Mouse (Mus musculus): ENCODE results near the gene Grik4. TPM values are rescaled to one million over a fixed set of nuclear protein-coding genes. Genes with fewer than 3 reads are reported as not detected.

Gene Grik4
- polyA plus RNA-seq, 1 experiment from 2014 or later, result 1.1 TPM

DNA sequence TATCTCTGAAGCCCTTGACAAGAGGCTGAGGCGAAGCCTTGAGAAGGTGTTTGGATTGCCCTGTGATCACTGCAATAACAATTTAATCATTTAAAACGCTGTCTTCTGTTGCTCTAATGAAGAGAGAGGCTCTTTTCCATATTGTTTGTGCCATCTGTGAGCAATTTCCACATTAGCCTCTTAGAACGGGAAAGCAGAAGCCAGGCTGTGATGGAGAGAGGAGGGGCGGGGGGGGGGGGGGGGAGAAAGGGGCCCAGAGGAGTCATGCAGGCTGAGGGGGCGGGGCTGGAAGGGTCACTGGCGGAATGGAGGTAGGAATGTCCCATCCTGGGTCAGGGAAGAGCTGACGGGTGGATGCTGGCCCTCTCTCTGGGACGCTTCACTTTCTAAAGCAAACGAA, 96.2 kb downstream of the Grik4 start:
- no peak for DNase-seq (ENCODE audit: low spot score)
- Histone ChIP-seq H3K9ac (ENCODE audit: low read length) (no peak overlapping the region), H3K4me3 (ENCODE audit: low read depth, low read length) (no peak overlapping the region), H3K27me3 (ENCODE audit: control insufficient read depth, insufficient read depth, low read length) (no peaks in the 10 kb centered on the region), H3K9me3 (ENCODE audit: control insufficient read depth, low read length) (no peaks in the 10 kb centered on the region), H3K27ac (ENCODE audit: low read depth, low read length) (no peak overlapping the region), H3K4me2 (ENCODE audit: low read depth, low read length, severe bottlenecking) (no peak overlapping the region), H3K4me1 (replicated peaks; ENCODE audit: control insufficient read depth, insufficient read depth, low read length) (no peaks in the 10 kb centered on the region), H3K36me3 (ENCODE audit: control insufficient read depth, insufficient read depth, low read length) (no peaks in the 10 kb centered on the region)
- WGBS, result 28% methylated on average over 8 of the region's 9 CpGs
- ATAC-seq (replicated peaks; ENCODE audit: low FRiP score), result no peak

DNA sequence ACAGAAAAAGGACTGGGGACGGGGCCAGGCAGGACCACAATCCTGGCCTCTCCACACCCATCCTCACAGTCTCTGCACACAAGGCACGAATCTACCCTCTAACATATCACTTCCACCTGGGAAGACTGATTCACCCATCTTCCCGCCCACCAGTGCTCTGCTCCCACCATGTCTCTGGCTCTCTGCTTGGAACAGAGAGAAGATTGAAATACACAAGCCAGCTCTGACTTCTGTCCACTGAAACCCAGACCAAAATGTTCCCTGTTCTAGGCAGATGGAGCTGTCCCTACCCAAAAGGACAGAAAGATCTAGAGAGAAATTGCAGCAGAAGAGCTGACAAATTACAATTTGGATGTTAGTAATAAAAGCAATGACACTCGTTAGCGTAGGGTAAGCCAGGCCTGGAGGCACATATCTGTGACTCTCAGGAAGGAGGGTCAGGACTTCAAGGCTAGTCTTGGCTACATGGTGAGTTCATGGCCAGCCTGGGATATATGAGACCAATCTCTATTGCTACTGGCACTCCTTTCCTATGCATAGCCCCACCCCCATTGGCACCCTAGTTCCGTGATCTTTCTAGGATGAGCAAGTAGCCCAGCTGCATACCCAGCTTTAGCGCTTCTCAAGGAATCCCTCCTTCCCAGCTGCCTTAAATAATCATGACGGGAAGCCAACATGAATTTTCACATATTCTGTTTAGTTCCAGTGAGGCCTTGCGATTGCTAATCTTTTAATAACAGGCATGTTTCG, 97.4 kb downstream of the Grik4 start:
- Histone ChIP-seq H3K4me1 (replicated peaks; ENCODE audit: control insufficient read depth, insufficient read depth, low read length) (no peaks in the 10 kb centered on the region), H3K36me3 (ENCODE audit: control insufficient read depth, insufficient read depth, low read length) (no peaks in the 10 kb centered on the region), H3K4me3 (ENCODE audit: low read depth, low read length) (no peak overlapping the region), H3K4me2 (ENCODE audit: low read depth, low read length, severe bottlenecking) (no peak overlapping the region), H3K9ac (ENCODE audit: low read length) (no peak overlapping the region), H3K9me3 (ENCODE audit: control insufficient read depth, low read length) (no peaks in the 10 kb centered on the region), H3K27ac (ENCODE audit: low read depth, low read length) (no peak overlapping the region), H3K27me3 (ENCODE audit: control insufficient read depth, insufficient read depth, low read length) (no peaks in the 10 kb centered on the region)
- DNase-seq (ENCODE audit: low spot score) (no peak), ATAC-seq (replicated peaks; ENCODE audit: low FRiP score) (no peak)
- 84% methylated on average over 10 of the region's 10 CpGs for WGBS

DNA sequence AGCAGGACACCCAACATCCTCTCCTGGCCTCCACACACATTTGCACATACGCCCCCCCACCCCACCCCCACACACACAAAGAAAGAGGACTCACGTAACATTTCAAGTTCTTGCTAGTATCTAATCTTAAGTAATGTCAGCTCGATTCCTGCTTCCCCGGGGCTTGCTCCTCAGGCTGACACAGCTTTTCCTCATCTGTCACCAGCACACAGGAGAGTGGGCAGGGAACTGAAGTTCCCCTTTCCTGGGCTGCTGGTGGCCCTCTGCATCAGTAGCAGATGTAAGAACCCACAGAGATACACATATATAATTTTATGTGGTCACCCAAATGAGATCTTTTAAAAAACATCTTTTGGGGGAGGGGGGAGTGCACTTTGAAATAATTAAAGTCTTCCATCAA, 98.2 kb downstream of the Grik4 start:
- no peaks in the 10 kb centered on the region for H3K4me1 ChIP-seq (replicated peaks; ENCODE audit: control insufficient read depth, insufficient read depth, low read length)
- H3K27ac ChIP-seq (ENCODE audit: low read depth, low read length), result no peak overlapping the region
- H3K9ac ChIP-seq (ENCODE audit: low read length), result no peak overlapping the region
- no peak for DNase-seq (ENCODE audit: low spot score)
- ATAC-seq (replicated peaks; ENCODE audit: low FRiP score), result no peak
- H3K4me3 ChIP-seq (ENCODE audit: low read depth, low read length), result no peak overlapping the region
- 85% methylated on average over 4 of the region's 4 CpGs for WGBS
- H3K27me3 ChIP-seq (ENCODE audit: control insufficient read depth, insufficient read depth, low read length), result no peaks in the 10 kb centered on the region
- H3K4me2 ChIP-seq (ENCODE audit: low read depth, low read length, severe bottlenecking), result no peak overlapping the region
- H3K9me3 ChIP-seq (ENCODE audit: control insufficient read depth, low read length), result no peaks in the 10 kb centered on the region
- no peaks in the 10 kb centered on the region for H3K36me3 ChIP-seq (ENCODE audit: control insufficient read depth, insufficient read depth, low read length)

DNA sequence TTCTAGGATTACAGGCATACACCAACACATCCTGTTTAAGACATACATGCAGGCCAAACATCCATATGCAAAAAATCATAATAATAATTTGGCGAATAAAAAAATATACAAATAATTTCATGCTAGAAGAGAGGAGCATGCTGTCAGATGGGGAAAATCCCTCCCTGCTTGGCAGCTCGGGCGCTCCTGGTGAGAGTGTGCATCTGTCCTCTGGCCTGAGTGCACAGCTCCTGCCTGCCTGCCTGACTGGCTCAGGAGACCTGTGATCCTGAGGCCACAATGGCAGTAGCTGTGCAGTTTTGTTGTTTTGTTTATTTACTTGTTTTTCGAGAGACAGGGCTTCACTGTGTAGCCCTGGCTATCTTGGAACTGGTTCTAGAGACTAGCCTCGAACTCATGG, 100.0 kb downstream of the Grik4 start:
- no peak for ATAC-seq (replicated peaks; ENCODE audit: low FRiP score)
- WGBS, result 89% methylated on average over 5 of the region's 5 CpGs
- no peaks in the 10 kb centered on the region for H3K36me3 ChIP-seq (ENCODE audit: control insufficient read depth, insufficient read depth, low read length)

DNA sequence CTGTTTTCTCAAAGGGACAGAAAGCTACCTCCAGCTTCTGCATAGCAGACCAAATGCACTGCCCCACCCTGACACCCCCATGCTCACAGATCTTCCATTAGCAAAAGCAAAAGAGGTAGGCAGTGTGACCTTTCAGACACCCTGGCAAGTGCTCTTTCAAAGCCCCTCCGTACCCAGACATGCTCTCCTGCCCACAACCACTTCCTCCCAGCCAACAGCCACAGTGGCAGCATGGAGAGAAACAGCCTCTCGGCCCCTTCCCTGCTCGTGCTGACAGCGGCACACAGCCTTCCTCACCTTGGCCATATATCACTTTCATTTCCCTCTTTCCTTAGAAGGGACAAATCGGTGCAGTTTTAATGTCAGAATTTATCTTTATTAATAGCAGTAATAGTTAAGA, 106.0 kb downstream of the Grik4 start:
- Histone ChIP-seq H3K4me1 (replicated peaks; ENCODE audit: control insufficient read depth, insufficient read depth, low read length) (no peaks in the 10 kb centered on the region), H3K27ac (ENCODE audit: low read depth, low read length) (no peak overlapping the region), H3K4me3 (ENCODE audit: low read depth, low read length) (no peak overlapping the region), H3K4me2 (ENCODE audit: low read depth, low read length, severe bottlenecking) (no peak overlapping the region), H3K9ac (ENCODE audit: low read length) (no peak overlapping the region), H3K36me3 (ENCODE audit: control insufficient read depth, insufficient read depth, low read length) (no peaks in the 10 kb centered on the region), H3K9me3 (ENCODE audit: control insufficient read depth, low read length) (no peaks in the 10 kb centered on the region), H3K27me3 (ENCODE audit: control insufficient read depth, insufficient read depth, low read length) (no peaks in the 10 kb centered on the region)
- ATAC-seq (replicated peaks; ENCODE audit: low FRiP score) (no peak), DNase-seq (ENCODE audit: low spot score) (no peak)
- WGBS, result 89% methylated on average over 5 of the region's 5 CpGs

More for the DNA sequence above, 100.0 kb downstream of the Grik4 start:
- H3K27ac ChIP-seq (ENCODE audit: low read depth, low read length), result no peak overlapping the region
- H3K4me1 ChIP-seq (replicated peaks; ENCODE audit: control insufficient read depth, insufficient read depth, low read length), result no peaks in the 10 kb centered on the region
- H3K4me2 ChIP-seq (ENCODE audit: low read depth, low read length, severe bottlenecking), result no peak overlapping the region
- no peak overlapping the region for H3K9ac ChIP-seq (ENCODE audit: low read length)
- no peak for DNase-seq (ENCODE audit: low spot score)
- H3K9me3 ChIP-seq (ENCODE audit: control insufficient read depth, low read length), result no peaks in the 10 kb centered on the region
- H3K27me3 ChIP-seq (ENCODE audit: control insufficient read depth, insufficient read depth, low read length), result no peaks in the 10 kb centered on the region
- no peak overlapping the region for H3K4me3 ChIP-seq (ENCODE audit: low read depth, low read length)

DNA sequence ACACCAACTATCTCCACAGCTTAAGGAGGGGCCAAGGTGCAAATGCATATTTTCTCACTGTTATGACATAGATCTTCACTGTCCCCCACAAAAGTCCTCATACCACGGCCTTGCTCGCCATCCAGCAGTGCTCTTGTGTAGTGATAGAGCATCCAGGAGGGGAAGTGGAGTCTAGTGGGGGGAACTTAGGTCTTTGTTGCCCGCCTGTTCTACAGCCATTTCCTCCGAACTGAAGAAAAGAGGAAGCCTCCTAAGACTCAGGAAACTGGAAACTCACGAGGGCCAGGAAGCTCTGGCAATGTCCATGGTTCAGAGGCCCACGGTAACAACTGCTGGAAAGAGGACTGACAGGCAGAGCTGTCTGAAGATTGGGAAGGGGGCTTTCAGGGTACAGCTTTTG, 106.8 kb downstream of the Grik4 start:
- DNase-seq (ENCODE audit: low spot score) (no peak), ATAC-seq (replicated peaks; ENCODE audit: low FRiP score) (no peak)
- H3K27me3 ChIP-seq (ENCODE audit: control insufficient read depth, insufficient read depth, low read length), result no peaks in the 10 kb centered on the region
- H3K9me3 ChIP-seq (ENCODE audit: control insufficient read depth, low read length), result no peaks in the 10 kb centered on the region
- no peak overlapping the region for H3K4me3 ChIP-seq (ENCODE audit: low read depth, low read length)
- WGBS, result 81% methylated on average over 6 of the region's 6 CpGs
- no peaks in the 10 kb centered on the region for H3K36me3 ChIP-seq (ENCODE audit: control insufficient read depth, insufficient read depth, low read length)
- no peak overlapping the region for H3K9ac ChIP-seq (ENCODE audit: low read length)
- H3K4me2 ChIP-seq (ENCODE audit: low read depth, low read length, severe bottlenecking), result no peak overlapping the region
- no peaks in the 10 kb centered on the region for H3K4me1 ChIP-seq (replicated peaks; ENCODE audit: control insufficient read depth, insufficient read depth, low read length)
- H3K27ac ChIP-seq (ENCODE audit: low read depth, low read length), result no peak overlapping the region

DNA sequence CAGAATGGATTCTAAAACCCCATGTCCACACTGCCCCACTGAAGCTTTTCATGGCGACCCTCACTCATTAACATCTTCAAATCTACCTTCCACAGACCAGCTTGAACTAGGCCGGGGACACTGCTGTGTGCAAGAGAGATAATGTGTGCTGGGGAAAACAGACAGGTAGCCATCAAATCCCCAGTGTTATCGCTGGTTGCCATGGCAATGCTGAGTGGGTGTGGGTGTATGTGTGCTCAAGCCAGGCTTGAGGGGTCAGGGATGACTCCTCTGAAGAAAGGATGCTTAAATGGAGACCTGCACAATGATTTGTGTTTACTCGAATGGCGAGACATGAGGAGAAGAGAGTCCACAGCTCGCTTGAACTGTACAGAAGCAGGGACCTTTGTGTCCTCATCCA, 112.7 kb downstream of the Grik4 start:
- no peaks in the 10 kb centered on the region for H3K36me3 ChIP-seq (ENCODE audit: control insufficient read depth, insufficient read depth, low read length)
- no peak overlapping the region for H3K4me2 ChIP-seq (ENCODE audit: low read depth, low read length, severe bottlenecking)
- DNase-seq (ENCODE audit: low spot score) (no peak), ATAC-seq (replicated peaks; ENCODE audit: low FRiP score) (no peak)
- no peaks in the 10 kb centered on the region for H3K27me3 ChIP-seq (ENCODE audit: control insufficient read depth, insufficient read depth, low read length)
- H3K9ac ChIP-seq (ENCODE audit: low read length), result no peak overlapping the region
- WGBS, result 81% methylated on average over 6 of the region's 6 CpGs
- H3K27ac ChIP-seq (ENCODE audit: low read depth, low read length), result no peak overlapping the region
- H3K9me3 ChIP-seq (ENCODE audit: control insufficient read depth, low read length), result no peaks in the 10 kb centered on the region
- no peaks in the 10 kb centered on the region for H3K4me1 ChIP-seq (replicated peaks; ENCODE audit: control insufficient read depth, insufficient read depth, low read length)
- H3K4me3 ChIP-seq (ENCODE audit: low read depth, low read length), result no peak overlapping the region

DNA sequence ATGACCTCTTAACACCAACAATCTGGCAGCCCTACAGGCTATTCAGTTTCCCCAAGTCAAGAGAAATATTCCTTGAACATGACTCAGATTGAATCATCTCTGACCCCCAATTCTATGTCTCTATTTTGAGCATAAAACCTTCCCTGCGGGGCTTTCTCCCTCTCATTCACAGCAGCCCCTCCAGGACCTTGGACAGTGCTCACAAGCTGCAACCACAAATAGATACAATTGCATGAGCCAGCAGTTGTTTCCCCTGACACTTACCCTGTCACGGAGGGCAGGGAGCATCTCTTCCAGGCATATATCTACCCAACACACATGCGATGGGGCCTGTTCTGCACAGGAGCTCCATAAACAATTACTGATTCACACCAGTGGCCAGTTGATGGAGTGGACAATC, 125.0 kb downstream of the Grik4 start:
- Histone ChIP-seq H3K4me1 (replicated peaks; ENCODE audit: control insufficient read depth, insufficient read depth, low read length) (no peaks in the 10 kb centered on the region), H3K36me3 (ENCODE audit: control insufficient read depth, insufficient read depth, low read length) (no peaks in the 10 kb centered on the region), H3K27ac (ENCODE audit: low read depth, low read length) (no peak overlapping the region), H3K9me3 (ENCODE audit: control insufficient read depth, low read length) (no peaks in the 10 kb centered on the region), H3K9ac (ENCODE audit: low read length) (no peak overlapping the region), H3K4me2 (ENCODE audit: low read depth, low read length, severe bottlenecking) (no peak overlapping the region), H3K4me3 (ENCODE audit: low read depth, low read length) (no peak overlapping the region), H3K27me3 (ENCODE audit: control insufficient read depth, insufficient read depth, low read length) (no peaks in the 10 kb centered on the region)
- no peak for ATAC-seq (replicated peaks; ENCODE audit: low FRiP score)
- 49% methylated on average over 3 of the region's 3 CpGs for WGBS
- no peak for DNase-seq (ENCODE audit: low spot score)

DNA sequence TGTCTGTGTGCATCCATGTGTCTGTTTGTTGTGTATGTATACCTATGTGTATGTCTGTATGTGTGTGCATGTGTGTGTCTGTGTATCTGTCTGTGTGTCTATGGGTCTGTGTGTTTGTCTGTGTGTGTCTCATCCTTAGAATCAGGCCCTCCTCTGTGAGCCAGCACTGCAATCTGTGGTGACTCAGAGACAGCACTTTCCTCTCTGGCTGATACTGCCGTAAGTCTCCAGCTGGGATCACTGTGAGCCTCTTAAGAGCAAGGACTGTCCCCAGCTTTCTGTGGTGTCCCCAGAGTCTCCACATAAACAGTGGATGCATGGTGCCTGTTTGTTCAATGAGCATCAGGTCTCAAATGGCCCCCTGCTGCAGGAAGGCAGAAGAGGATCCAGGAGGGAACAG, 127.5 kb downstream of the Grik4 start:
- H3K27me3 ChIP-seq (ENCODE audit: control insufficient read depth, insufficient read depth, low read length), result no peaks in the 10 kb centered on the region
- no peak overlapping the region for H3K27ac ChIP-seq (ENCODE audit: low read depth, low read length)
- no peak overlapping the region for H3K4me2 ChIP-seq (ENCODE audit: low read depth, low read length, severe bottlenecking)
- WGBS, result 80% methylated on average over 1 of the region's 1 CpGs
- H3K4me1 ChIP-seq (replicated peaks; ENCODE audit: control insufficient read depth, insufficient read depth, low read length), result no peaks in the 10 kb centered on the region
- ATAC-seq (replicated peaks; ENCODE audit: low FRiP score) (no peak), DNase-seq (ENCODE audit: low spot score) (no peak)
- H3K9ac ChIP-seq (ENCODE audit: low read length), result no peak overlapping the region
- H3K4me3 ChIP-seq (ENCODE audit: low read depth, low read length), result no peak overlapping the region
- no peaks in the 10 kb centered on the region for H3K9me3 ChIP-seq (ENCODE audit: control insufficient read depth, low read length)
- no peaks in the 10 kb centered on the region for H3K36me3 ChIP-seq (ENCODE audit: control insufficient read depth, insufficient read depth, low read length)

All from forebrain, embryonic 11.5 days (tissue).